Mouse (Mus musculus): ENCODE results near the gene Cox7a1.

DNA sequence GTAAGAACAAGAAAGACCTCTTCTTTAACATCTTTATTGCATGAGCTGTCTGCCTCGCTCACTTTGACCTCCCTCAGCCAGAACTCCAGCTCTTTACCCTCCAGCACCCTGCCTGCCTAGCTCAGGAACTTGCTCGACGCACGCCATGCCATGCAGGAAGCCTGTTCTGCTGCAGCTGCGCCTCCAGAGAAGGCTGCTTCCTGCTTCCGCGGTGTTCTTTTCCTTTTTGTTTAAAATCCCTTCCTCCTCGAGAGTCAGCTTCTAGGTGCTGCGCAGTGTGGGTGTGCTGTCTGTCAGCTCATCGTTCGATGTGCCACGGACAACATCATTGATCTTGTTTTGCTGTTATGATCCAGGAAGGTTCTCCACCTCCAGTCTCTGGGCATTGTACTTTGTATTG lies 7.5 kb upstream of the Cox7a1 start:
- TF ChIP-seq POLR2A (IDR thresholded peaks at IDR 0.05; ENCODE audit: borderline replicate concordance, insufficient read depth, low read length) (no peak), CTCF (IDR thresholded peaks at IDR 0.05; ENCODE audit: borderline replicate concordance, insufficient read depth, low read depth, low read length) (no peak)

Measured in cerebellum, adult 2 months (tissue).